Mouse (Mus musculus): ENCODE data around the gene Trpt1.

DNA sequence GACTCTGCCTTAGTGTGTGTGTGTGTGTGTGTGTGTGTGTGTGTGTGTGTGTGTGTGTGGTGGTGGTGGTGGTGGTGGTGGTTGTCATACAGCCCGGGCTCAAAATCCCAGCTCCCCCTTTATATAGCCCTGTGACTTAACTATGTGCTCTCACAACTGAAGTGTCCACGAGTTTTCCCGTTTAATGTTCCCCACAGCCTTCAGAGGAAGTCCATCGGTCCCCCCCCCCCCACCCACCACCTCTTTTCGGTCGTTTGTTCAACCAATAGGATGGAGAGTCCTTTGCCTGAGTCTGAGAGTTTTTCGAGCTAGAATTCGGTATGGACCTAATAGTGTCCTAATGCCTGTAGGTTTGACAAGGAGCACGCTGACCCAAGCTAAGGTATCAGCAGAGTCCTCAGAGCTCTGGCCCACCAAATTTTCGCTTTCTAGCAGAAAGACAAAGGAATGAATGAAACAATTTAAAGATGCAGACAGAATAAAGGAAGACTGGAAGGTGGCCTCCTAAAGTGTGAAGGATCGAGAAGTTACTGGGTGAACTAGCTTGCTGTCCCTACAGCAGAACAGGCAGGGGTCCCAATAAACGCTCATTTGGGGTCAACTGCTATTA is 22.2 kb upstream of the Trpt1 start:
- no peak for TF ChIP-seq CTCF (IDR thresholded peaks at IDR 0.05; ENCODE audit: extremely low read depth, insufficient read depth, insufficient read length, insufficient replicate concordance)
- TF ChIP-seq POLR2A (IDR thresholded peaks at IDR 0.05; ENCODE audit: low read depth, low read length), result no peak

All from spleen, adult 2 months (tissue).